21 mouse cellular contexts compared by ENCODE assay signal in the genomic region with DNA sequence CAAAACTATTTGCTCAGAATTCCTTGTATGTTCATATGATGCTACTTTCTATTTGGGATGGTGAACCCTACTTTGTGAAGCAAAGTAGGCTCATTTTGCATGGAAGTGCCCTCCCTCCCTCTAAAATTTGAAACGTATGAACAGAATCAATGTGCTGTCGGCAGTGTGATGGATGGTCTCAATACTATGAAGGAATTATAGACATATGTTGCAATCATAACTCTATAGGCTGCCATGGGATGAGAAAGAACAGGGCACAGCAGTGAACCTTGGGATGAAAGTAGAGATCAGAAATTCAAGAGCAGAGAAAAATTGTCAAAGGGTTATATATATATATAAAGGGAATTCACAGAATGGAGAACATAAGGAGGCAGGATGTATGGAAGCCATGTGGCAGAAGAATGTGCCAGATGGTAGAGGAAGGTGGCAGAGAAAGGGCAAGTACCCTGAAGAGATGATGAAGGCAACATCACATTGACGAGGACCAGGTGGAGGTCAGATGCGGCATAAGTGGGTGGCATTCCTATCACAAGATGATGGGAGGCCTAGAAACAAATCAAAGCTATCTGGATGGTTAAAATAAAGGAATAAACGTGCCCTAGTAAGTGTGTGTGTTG.
"Had no signal": no experiment of that assay in that cellular context is flagged by ENCODE, and none has a peak within 500 bp of the region (broad histone marks: within the 10 kb centered on the region; RNA-seq: fewer than 3 reads in every experiment).

No protein-coding gene starts in this region.

- H3K27me3 ChIP-seq: limb, embryonic 12.5 days; liver, embryonic 12.5 days; liver, embryonic 15.5 days; lung, embryonic 15.5 days; megakaryocyte, embryonic 14.5 days; neural tube, embryonic 12.5 days had no signal

- H3K9me3 ChIP-seq: limb, embryonic 12.5 days; liver, embryonic 12.5 days; liver, embryonic 15.5 days; lung, embryonic 15.5 days; megakaryocyte, embryonic 14.5 days; neural tube, embryonic 12.5 days had no signal

- H3K27ac ChIP-seq: limb, embryonic 12.5 days; liver, embryonic 12.5 days; liver, embryonic 15.5 days; lung, embryonic 15.5 days; neural tube, embryonic 12.5 days had no signal

- H3K36me3 ChIP-seq: limb, embryonic 12.5 days; liver, embryonic 12.5 days; liver, embryonic 15.5 days; lung, embryonic 15.5 days; neural tube, embryonic 12.5 days had no signal

- H3K4me2 ChIP-seq: limb, embryonic 12.5 days; liver, embryonic 12.5 days; liver, embryonic 15.5 days; lung, embryonic 15.5 days; midbrain, embryonic 11.5 days; neural tube, embryonic 12.5 days had no signal

- H3K4me1 ChIP-seq: limb, embryonic 12.5 days; liver, embryonic 12.5 days; liver, embryonic 15.5 days; lung, embryonic 15.5 days; megakaryocyte, embryonic 14.5 days; neural tube, embryonic 12.5 days had no signal

- H3K9ac ChIP-seq: limb, embryonic 12.5 days; liver, embryonic 12.5 days; liver, embryonic 15.5 days; lung, embryonic 15.5 days; neural tube, embryonic 12.5 days had no signal

- DNase-seq: kidney, adult 18-20 months; kidney, adult 9 months; kidney, postnatal 14 days; kidney, postnatal 4 days; liver; lung, adult 18-20 months; lung, postnatal 10 days; lung, postnatal 36 days; midbrain, embryonic 14.5 days; retina, postnatal 1 day; right cerebral cortex, postnatal 25 days; spleen, adult 18-20 months; thymus, adult 18-20 months; thymus, postnatal 4 days had no signal

- H3K4me3 ChIP-seq: limb, embryonic 12.5 days; liver, embryonic 12.5 days; liver, embryonic 15.5 days; lung, embryonic 15.5 days; megakaryocyte, embryonic 14.5 days; neural tube, embryonic 12.5 days had no signal

- ATAC-seq: liver, embryonic 12.5 days had no signal
